Mouse (Mus musculus) olfactory bulb, adult 2 months (tissue): Measurements from ENCODE around the gene Rspo4. TPM values are rescaled to one million over a fixed set of nuclear protein-coding genes. Genes with fewer than 3 reads are reported as not detected.

Experiments
- H3K27ac ChIP-seq: fragments of 200-500 bp; 2 replicates; pipeline ENCODE4 v1.5.1; 2012; ENCODE audit warnings: low read depth, low read length; ENCODE audit not compliant: insufficient read depth
- H3K4me1 ChIP-seq: fragments of 200-500 bp; 2 replicates; pipeline ENCODE4 v1.6.1; 2012; ENCODE audit warnings: low read length; ENCODE audit not compliant: control insufficient read depth, insufficient read depth
- H3K4me3 ChIP-seq: fragments of 200-500 bp; 2 replicates; pipeline ENCODE4 v1.5.1; 2012; ENCODE audit warnings: mild to moderate bottlenecking, low read depth, low read length, moderate library complexity; ENCODE audit not compliant: insufficient read depth
- CTCF ChIP-seq: fragments of 200-500 bp; IDR thresholded peaks from 2 replicates; pipeline ENCODE4 v1.5.1; 2012; ENCODE audit warnings: low read depth, mild to moderate bottlenecking, low read length, moderate library complexity; ENCODE audit not compliant: insufficient read depth
- POLR2A ChIP-seq: fragments of 200-500 bp; IDR thresholded peaks from 2 replicates; pipeline ENCODE4 v1.6.1; 2012; ENCODE audit warnings: mild to moderate bottlenecking, low read depth, low read length, moderate library complexity; ENCODE audit not compliant: insufficient read depth
- WGBS: fragments of 180-500 bp; shearing (Covaris S2); methylation state at CpG from one replicate; pipeline ENCODE4 v1.1.7; 2018; 5-methylcytosine and 5-hydroxymethylcytosine counted together
- polyA plus RNA-seq: library from polyadenylated mRNA; stranded (reverse); fragments of >200 nt; gene quantifications from 2 replicates; pipeline ENCODE4 v1.2.4, GENCODE M21; 2012; ENCODE audit warnings: low replicate concordance; ENCODE audit not compliant: missing spikeins, insufficient read depth, insufficient read length

The Rspo4 gene
- polyA plus RNA-seq, 1 experiment = not detected

DNA sequence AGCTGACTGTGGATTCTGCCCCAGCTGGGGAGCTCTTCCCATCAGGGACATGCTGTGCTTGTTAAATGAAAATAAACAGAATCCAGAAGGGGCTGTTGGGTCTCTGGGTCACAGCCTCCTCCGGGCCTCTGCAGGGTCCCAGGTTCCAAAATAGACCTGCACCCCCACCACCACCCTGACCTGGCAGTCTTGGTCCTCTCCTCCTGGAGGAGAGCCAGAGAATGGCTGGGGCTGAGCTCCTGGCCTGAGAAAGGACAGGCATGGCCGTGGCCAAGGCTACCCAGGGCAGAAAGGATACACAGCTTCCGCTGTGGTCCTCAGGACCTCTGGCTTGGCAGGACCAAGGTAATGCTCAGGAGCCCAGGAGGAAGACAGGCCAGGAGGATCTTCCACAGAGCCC lies 61.9 kb downstream of the Rspo4 start:
- TF ChIP-seq POLR2A = no peak
- TF ChIP-seq CTCF = no peak
- Histone ChIP-seq H3K4me1 (peaks cover 4% of the 10 kb centered on the region; the same call in 1 of the 2 replicates), H3K4me3 (no peak overlapping the region), H3K27ac (no peak overlapping the region)
- 62% methylated on average over 3 of the region's 3 CpGs for WGBS

DNA sequence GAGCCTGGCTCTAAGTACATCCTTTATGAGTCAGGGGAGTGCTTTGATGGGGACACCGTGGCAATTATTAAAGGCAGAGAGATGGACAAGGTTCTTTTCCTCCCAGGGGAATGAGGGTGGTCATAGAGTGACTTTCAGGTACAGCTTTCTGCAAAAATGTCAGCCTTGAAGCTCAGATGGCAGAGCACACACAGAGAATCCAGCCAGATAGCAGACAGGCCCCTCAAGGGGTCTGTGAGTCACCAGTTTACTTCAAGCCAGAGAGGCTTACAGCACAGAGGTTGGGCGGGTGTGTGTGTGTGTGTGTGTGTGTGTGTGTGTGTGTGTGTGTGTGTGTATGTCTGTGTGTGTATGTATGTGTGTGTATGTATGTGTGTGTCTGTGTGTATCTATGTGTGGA lies 64.3 kb downstream of the Rspo4 start:
- H3K27ac ChIP-seq = no peak overlapping the region
- H3K4me1 ChIP-seq = peaks cover 12% of the 10 kb centered on the region; the same call in 1 of the 2 replicates
- 82% methylated on average over 2 of the region's 2 CpGs for WGBS
- H3K4me3 ChIP-seq = no peak overlapping the region
- no peak for TF ChIP-seq CTCF
- TF ChIP-seq POLR2A = no peak

GRCm38 (mm10) chr2:151909386-151909785 lies 66.7 kb downstream of the Rspo4 start:
- 84% methylated on average over 3 of the region's 3 CpGs for WGBS
- Histone ChIP-seq H3K4me1 (peaks cover 12% of the 10 kb centered on the region; the same call in 1 of the 2 replicates), H3K27ac (no peak overlapping the region), H3K4me3 (no peak overlapping the region)
- TF ChIP-seq CTCF (no peak), POLR2A (no peak)

DNA sequence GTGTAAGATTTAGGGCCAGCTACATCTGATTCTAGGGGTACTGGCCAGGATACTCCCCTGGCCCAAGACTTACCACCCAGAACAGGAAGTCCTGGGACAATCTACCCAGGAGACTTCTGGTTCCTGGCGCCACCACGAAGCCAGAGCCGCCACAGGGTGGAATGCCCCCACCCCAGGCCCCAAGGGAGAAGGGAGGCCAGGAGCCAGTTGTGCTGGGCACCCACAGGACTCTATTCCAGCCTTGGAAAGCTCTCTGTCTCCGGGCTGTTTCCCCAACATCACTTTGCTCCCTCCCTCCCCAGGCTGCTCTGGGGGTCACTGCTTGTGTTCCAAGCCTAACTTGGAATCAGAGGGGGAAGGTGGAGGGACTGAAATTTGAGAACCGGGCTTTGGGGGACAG lies 67.8 kb downstream of the Rspo4 start:
- 63% methylated on average over 5 of the region's 5 CpGs for WGBS

DNA sequence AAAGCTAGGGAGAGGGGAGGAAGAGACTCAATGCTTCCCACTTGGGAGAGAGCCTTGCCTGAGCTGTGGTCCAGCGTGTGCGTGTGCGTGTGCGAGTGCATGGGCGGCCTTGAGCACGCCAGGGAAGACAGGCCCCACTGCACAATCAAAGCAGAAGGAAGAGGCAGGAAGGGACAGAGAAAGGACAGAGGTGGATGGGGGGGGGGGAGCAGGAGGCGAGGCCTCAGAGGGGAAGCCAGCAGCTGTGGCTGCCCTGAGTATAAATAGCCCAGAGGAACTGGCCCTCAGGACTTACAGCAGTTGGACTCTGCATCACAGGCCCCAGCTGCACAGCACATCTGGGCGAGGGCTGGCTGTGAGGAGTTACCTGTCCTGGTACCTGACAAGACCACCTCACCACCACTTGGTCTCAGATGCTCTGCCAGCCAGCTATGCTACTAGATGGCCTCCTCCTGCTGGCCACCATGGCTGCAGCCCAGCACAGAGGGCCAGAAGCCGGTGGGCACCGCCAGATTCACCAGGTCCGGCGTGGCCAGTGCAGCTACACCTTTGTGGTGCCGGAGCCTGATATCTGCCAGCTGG lies 68.3 kb downstream of the Rspo4 start, which contains the start of gene Angpt4:
Angpt4 (plus strand) TSS at position 292 of the 582 bp plus-strand sequence.
- Histone ChIP-seq H3K4me3 (no peak within 1 kb of the TSS), H3K4me1 (peaks cover 11% of the 10 kb centered on the region; the same call in 1 of the 2 replicates), H3K27ac (no peak within 1 kb of the TSS)
- WGBS = 88% methylated on average over 13 of the region's 13 CpGs
- TF ChIP-seq POLR2A (no peak), CTCF (no peak)

More for the DNA sequence above, 67.8 kb downstream of the Rspo4 start:
- H3K27ac ChIP-seq = no peak overlapping the region
- TF ChIP-seq POLR2A = no peak
- no peak for TF ChIP-seq CTCF
- H3K4me3 ChIP-seq = no peak overlapping the region
- peaks cover 8% of the 10 kb centered on the region; the same call in 1 of the 2 replicates for H3K4me1 ChIP-seq

DNA sequence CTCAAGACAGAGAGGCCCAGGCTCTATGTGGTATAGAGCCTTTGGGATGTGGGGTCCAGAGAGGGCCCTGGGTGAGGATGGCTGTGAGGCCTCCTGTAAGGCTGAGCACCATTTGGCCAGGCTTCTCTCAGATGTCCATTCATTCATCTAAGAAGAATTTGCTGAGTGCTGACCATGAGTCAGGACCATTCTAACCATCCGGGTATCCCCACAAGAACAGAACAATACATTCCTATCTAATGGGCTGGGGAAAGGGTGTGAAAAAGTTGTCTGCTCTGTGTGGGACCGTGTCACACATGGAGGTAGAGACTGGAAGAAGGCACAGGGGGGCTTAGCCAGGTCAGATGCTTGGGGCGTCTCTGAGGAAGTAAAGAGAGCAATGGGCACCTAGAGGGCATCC lies 69.0 kb downstream of the Rspo4 start:
- WGBS = 88% methylated on average over 3 of the region's 3 CpGs
- TF ChIP-seq CTCF (no peak), POLR2A (no peak)
- H3K4me1 ChIP-seq = peaks cover 11% of the 10 kb centered on the region; the same call in 1 of the 2 replicates
- no peak overlapping the region for H3K27ac ChIP-seq
- H3K4me3 ChIP-seq = no peak overlapping the region

GRCm38 (mm10) chr2:151914120-151914519 lies 71.4 kb downstream of the Rspo4 start:
- WGBS = 74% methylated on average over 5 of the region's 5 CpGs
- no peak overlapping the region for H3K4me3 ChIP-seq
- TF ChIP-seq POLR2A (no peak), CTCF (no peak)
- H3K4me1 ChIP-seq = peaks cover 11% of the 10 kb centered on the region; the same call in 1 of the 2 replicates
- no peak overlapping the region for H3K27ac ChIP-seq

DNA sequence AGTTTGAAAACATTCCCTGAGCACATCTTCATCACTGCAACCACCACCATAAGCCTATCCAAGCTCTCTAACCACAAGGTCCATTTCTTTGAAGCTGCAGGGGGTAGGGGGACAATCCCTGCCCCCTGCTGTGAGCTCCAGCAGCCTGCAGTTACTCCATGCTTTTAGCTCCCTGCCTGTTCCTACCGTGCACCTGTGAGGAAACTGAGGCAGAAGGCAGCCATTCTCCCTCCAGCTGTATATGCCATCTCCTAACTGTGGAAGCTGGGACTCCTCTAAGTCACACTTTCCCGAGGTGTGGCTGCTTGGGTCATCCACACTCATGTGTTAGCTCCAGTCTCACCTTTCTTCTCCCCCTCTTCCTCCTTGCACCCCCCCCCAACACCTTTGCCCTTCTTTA lies 72.4 kb downstream of the Rspo4 start:
- TF ChIP-seq CTCF = no peak
- TF ChIP-seq POLR2A = no peak

DNA sequence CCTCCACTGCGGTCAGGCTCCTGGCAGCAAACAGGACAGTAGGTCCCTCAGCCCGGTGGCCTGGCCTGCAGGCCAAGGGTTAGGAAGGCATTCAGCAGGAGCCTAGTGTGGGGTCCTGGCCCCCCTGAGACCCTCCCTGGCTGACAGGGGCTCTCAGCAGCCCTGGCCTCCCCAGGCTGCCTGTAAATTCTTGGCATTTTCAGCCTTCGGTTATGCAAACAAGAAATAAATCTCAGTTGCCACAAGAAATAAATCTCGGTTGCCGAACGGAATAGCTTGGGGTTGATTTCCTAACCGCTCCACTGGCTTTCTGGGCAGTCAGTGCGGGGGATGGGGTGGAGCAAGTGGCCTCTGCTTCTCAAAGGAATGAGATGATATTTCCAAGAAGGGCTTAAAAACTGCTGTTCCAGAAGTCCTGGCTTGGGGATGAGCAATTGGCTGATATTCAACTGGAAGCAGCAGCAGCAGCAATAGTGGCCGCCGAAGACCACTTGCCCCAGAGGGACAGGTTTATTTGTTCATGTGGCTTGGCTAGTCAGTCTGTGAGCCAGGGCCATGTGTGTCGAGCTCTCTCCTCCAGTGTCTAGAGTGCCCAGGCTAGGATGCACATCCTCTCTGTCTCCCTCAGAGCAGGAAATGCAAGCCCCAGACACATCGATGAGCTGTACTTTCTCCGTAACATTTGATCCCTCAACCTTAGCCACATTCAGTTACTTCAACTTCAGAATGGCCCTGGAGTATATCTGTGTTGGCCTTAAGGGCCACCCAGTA lies 73.5 kb downstream of the Rspo4 start:
- no peak for TF ChIP-seq POLR2A
- TF ChIP-seq CTCF = no peak
- Histone ChIP-seq H3K4me3 (no peak overlapping the region), H3K4me1 (peaks cover 6% of the 10 kb centered on the region; the same call in 1 of the 2 replicates), H3K27ac (no peak overlapping the region)
- 73% methylated on average over 13 of the region's 13 CpGs for WGBS

More for the DNA sequence above, 72.4 kb downstream of the Rspo4 start:
- no peak overlapping the region for H3K27ac ChIP-seq
- 25% methylated on average over 2 of the region's 2 CpGs for WGBS
- H3K4me1 ChIP-seq = peaks cover 11% of the 10 kb centered on the region; the same call in 1 of the 2 replicates
- no peak overlapping the region for H3K4me3 ChIP-seq
